Mouse (Mus musculus) lung, adult 18-20 months (tissue): ENCODE data around the gene Emc1.

Experiments used
- DNase-seq, 2 experiments: peaks; one replicate each; pipeline ENCODE4 v3.0.0; 2022; ENCODE audit warnings: mixed read lengths in 2 of 2

The Emc1 gene

DNA sequence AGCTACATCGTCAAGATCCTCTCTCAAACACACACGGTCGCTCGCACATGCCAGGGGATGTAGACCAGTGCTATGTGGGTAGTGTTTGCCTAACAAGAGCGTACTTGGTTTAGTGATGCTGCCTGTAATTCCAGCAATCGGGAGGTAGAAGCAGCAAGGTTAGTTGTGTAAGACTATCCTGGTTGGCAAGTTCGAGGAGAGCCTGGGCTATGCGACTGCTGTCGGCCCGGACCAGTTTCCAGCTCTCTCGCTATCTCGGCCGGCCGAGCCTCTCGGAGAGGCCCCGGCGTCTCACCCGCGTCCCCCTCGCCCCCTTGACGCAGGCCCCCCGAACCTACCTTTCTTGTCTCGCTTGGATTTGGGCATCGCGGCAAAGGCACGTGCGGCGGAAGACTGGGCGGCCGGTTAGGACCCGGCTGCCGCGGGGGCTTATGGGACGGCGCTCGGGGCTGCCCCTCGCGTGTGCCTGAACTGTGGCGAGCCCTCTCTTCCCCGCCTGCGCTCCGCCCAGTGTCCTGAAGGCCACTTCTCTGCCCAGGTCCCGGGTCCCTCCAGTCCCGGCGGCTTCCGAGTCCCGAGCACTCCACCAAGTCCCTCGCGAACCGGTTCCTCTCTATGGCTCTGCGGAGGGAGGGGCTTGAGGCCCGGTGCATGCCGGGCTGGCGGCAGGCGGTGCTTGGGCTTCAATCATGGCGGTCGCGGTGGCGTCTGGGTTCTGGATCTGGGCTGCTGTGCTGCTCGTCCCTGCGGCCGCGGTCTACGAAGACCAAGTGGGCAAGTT lies at the start of gene Emc1, which contains the start of the genes Mrto4 and Ubr4:
TSS of gene Emc1 (plus strand) at position 657 of the 781 bp plus-strand sequence.
TSS of gene Mrto4 (minus strand) at position 646 of the 781 bp plus-strand sequence.
TSS of gene Ubr4 (plus strand) at position 679 of the 781 bp plus-strand sequence.
- peak; percentile 86 to 88 for DNase-seq

DNA sequence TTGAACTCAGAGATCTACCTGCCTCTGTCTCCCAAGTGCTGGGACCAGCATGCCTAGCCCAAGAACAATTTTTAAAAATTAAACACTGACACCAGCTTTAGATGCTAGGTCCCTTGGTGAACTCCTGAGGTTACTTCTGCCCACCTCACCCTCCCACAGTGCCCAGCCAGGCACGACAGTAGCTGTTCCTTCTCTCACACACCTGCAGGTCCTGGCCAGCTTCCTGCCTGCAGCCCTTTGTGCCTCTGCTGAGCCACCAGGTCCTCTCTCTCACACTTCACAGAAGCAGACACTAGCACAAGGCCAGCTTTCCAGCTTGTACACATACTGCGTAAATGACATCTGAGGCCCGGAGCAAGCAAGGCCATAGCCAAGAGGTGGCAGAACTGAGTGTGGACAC lies 46.9 kb upstream of the Emc1 start:
- DNase-seq = no peak

DNA sequence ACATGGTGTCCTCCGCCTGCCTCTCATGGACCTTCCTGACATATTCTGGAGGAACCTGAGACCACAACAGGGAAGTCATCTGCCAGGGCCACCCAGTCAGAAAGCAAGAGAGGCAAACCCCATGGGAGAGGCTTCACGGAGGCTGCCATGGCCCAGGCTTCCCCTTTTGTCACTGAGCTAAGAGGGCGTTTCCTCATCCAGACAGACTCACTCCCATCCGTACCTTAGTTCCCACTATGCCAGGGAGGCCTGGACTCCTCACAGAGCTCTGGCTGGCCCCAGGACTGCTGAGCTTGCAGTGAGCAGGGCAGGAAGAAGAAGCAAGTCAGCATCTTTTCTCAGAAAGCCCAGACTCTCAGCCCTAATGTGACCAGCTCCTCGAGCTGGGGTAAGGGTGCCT lies 44.5 kb upstream of the Emc1 start:
- peak; percentile 30 to 49 for DNase-seq

- no peak for DNase-seq
Observed at GRCm38 (mm10) chr4:139309651-139310050, 42.7 kb upstream of the Emc1 start.

DNA sequence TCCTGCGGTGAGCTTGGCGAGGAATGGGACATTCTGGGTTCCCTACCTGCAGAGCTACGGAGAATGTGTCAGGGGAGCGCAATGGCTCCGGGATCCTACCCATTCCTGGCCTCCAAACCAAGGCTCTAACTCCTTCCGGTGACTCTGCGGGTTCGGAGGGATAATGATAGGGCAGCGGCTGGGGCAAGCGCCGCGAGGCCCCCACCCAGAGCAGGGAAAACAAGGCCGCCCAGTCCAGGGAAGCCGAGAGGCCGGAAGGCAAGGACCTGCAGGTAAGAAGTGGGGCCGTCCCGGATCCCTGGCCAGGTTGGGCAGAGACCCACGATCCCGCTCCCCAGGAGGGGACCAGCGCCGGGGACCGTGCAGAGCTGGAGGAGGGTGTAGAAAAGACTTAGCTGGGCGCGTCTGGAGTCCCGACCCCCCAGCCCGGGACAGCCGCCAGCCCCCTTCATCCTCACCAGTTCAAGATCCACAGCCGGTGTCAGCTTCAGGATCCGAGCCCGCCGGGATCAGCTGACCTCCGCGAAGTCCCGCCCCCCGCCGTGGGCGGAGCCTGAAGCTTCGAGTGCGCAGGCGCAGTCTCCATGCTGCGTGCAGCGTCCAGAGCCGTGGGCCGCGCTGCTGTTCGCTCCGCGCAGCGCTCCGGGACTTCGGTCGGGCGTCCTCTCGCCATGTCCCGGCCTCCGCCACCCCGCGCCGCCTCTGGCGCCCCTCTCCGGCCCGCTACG lies 42.1 kb upstream of the Emc1 start, which contains the start of the genes Pqlc2 and Akr7a5:
TSS of gene Pqlc2 (minus strand) at position 538 of the 728 bp plus-strand sequence.
TSS of gene Akr7a5 (plus strand) at position 574 of the 728 bp plus-strand sequence.
- DNase-seq = peak; percentile 96 to 97

DNA sequence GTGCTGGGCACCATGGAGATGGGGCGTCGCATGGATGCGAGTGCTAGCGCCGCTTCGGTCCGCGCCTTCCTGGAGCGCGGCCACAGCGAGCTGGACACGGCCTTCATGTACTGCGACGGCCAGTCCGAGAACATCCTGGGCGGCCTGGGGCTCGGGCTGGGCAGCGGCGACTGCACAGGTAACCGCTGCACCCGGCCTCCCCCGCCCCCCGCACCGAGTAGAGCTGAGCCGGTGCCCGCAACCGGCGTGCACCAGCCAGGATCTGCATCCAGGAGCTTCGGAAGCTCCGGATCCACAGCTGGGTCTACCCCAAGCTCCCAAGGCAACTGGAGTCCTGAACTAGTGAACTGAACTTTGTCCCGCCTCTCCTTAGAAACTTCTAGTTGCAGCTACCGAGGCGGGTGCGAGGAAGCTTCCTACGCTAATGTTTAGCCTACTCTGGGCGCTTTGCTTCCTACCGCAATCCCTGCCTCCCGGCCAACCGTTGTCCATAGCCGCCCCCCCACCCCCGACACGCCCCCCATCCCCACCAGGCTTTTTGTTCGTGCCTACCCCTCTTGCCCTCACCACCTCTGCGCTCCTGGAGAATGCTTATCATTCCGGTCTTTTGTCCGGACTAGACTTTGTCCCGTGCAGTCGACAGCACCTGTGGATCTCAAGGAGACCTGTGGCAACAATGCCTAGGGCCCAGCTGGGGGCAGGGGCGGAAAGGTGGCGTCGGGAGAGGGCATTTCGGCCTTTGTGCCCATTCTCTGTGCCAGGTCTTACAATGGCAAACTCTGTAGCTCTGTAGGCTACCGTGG lies 41.3 kb upstream of the Emc1 start:
- peak in 1 of 2 experiments; percentile 15 for DNase-seq

GRCm38 (mm10) chr4:139311707-139312106 lies 40.7 kb upstream of the Emc1 start:
- no peak for DNase-seq

- DNase-seq = peak in 1 of 2 experiments; percentile 32
Observed at GRCm38 (mm10) chr4:139312632-139313031, 39.8 kb upstream of the Emc1 start.

DNA sequence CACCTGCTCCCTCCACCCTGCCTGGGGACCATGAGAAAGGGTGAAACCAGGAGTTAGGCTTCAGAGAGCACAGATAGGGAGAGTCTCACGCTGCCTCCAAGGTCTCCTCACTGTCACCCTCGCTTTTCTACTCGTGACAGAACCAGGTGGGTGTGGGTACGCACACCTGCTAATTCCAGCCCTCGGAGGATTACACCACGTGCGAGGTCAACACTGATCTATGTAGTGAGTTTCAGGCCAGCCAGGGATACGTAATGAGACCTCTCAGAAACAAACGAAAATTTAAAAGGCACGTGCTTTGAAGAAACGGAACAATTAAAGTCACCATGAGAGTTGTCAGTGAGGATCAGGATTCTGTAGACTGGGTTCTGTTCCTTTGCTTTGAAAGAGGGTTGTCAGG lies 33.9 kb upstream of the Emc1 start:
- no peak for DNase-seq

DNA sequence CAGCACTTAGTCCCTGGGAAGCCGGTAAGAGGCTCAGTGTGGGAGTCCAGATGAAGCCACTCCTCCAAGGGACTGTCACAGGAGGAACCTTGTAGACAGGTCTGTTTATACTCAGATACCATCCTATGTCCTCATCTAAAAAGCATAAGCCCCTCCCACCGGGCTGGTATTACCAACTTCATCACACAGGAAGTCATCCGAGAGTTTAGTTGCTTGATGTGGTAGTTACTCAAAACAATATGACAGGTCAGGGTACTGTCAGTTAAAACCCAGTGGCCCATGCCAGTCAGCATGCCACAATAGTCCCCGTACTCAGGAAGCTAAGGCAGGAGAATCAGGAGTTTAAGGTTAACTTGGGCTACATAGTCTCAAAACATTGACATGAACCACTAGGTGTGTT lies 32.6 kb upstream of the Emc1 start:
- DNase-seq = no peak

DNA sequence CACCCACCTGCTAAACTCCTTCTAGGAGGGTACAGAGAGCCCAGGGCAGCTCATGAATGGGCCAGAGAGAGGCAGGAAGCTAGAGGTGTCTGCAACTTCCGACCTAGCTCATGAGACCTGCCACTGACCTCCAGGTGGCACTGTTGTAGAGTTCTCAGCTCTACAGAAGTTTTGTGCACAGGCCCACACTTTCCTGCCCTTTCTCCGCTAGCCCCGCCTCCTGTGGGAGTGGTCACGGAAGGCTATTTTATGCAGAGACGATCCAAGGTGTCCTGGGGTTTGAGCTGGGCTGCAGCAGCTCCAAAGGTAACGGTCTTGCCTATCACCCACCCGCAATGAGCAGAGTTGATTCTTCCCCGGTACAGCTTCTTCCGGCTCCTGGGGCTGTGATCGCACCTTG lies 21.8 kb upstream of the Emc1 start:
- DNase-seq = peak; percentile 83 to 88

DNA sequence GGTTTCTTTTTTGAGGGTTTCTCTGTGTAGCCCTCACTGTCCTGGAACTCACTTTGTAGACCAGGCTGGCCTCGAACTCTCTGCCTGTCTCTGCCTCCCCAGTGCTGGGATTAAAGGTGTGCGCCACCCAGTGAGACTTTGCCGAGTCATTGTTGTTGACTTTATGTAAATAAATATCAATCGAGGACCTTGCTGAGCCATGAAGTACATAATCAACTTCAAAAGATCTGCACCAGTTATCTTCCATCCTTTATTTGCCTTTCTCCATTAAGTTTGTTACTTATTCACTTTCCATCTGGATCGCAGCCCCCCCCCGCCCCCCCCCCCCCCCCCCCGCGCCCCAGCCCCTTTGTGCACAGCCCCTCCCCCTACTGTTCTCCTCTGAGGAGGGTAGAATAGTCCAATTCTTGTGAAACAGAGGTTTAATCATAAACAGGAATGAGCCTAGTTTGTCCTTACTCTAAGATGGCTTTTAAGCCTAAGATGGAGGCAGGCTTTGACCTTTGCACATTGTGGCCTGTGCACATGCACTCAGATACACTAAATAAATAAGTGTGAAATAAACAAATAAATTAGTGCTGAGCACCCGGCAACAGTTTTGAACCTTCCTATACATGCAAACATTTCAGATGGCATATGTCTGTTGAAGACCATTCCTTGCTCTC lies 17.6 kb upstream of the Emc1 start:
- no peak for DNase-seq

DNA sequence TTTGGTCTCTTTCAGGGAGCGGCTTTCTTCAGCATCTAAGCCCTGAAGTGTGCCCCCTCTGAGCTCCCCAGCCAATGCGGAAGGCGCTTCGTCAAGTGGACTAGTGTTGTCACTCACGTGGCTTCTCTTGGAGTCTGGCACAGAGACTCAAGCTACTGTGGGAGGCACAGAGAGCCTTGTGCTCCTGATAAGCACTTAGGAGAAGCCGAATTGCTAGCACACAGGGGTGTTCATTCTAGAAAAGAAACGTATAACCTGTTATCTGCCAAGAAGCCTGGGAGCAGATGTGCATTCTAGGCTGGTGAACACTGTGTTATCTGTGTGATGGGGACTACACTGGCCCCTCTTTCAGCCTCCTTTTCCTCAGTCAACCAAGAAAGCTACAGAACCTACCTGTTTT lies 16.9 kb upstream of the Emc1 start:
- peak in 1 of 2 experiments; percentile 11 for DNase-seq

GRCm38 (mm10) chr4:139336822-139337483 lies 15.4 kb upstream of the Emc1 start:
- DNase-seq = peak; percentile 74 to 79

GRCm38 (mm10) chr4:139338145-139338544 lies 14.2 kb upstream of the Emc1 start:
- DNase-seq = no peak

GRCm38 (mm10) chr4:139340835-139341234 lies 11.6 kb upstream of the Emc1 start:
- DNase-seq = no peak

DNA sequence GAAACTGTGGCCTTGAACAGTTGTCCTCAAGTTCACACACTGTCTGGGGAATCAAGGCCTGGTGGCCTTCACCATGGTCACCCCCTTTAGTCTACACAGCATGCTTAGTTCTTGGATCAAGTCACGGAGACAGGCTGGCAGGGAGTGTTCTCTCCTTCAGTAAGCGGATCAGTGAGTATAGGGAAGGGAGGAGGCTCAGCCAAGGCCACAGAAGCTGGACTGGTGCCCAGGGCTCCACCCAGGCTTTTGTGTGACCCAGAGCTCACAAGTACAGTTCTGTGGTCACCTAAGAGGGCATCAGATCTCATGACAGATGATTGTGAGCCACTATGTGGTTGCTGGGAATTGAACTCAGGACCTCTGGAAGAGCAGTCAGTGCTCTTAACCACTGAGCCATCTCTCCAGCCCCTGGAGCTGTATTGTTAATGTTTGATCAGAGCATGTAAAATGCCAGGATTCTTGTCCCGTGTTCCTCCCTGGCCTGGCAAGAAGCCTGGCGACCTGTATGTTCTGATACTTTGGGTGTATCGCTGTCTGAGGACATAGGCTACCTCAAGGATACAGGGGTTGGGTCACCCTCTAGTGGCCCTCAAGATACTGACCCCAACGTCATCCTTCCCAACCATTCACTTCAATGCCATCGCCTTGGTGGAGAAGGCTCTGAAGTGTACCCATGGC lies 10.7 kb upstream of the Emc1 start:
- DNase-seq = peak; percentile 47 to 51

DNA sequence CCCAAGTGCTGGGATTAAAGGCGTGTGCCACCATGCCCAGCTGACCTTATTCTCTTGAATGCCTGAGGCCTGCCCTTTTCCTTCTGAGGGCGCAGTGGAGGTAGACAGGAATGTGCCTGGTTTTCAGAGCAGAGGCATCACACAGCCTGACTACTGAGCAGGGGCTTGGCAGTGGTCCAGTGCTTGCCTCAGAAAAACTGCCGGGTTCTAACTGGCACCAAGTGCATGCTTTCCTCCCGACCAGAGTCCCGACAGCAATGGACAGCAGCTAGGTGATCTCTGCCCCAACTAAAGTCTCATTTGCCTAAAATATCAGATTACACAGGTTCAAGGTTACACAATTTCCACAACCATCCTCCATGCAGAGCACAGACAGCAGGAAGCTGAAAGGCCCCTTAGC lies 8.7 kb upstream of the Emc1 start:
- DNase-seq = no peak

GRCm38 (mm10) chr4:139345416-139346019 lies 6.9 kb upstream of the Emc1 start:
- DNase-seq = no peak

DNA sequence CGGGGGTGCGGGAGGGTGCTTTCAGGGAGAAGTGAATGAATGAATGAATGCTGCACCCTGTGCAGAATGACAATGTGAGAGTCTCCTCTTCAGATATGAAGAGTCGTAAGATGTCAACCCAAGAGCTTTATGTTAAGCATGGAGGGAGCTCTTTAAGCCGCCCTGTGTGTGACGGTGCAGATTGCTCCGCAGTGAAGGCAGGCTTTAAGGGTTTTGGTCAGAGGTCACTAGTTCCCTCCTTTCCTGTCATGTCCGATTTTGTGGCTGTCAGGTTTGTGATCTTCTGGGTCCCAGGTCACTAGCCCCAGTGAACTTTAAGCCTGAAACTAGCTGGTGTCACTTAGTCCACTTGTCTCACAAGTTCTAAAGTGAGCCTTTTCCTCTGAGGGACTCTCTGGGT lies 445 bp downstream of the Emc1 start:
- DNase-seq = no peak

GRCm38 (mm10) chr4:139357211-139357610 lies 4.8 kb downstream of the Emc1 start:
- DNase-seq = peak; percentile 58
